Mouse (Mus musculus) gastrocnemius, adult 2 months (tissue): ENCODE measurements around the gene Col13a1. TPM values are rescaled to one million over a fixed set of nuclear protein-coding genes. Genes with fewer than 3 reads are reported as not detected.
A peak's percentile ranks its signal among the peaks of the same experiment; 100 is the strongest.

Experiments
- DNase-seq: peaks from one replicate; pipeline ENCODE4 v3.0.0; 2022
- H3K27ac ChIP-seq: fragments of 200-600 bp; 2 replicates; pipeline ENCODE4 v1.8.1; 2022; ENCODE audit warnings: mild to moderate bottlenecking
- H3K4me3 ChIP-seq: fragments of 200-600 bp; 2 replicates; pipeline ENCODE4 v1.8.1; 2022; ENCODE audit warnings: mild to moderate bottlenecking, moderate library complexity
- CTCF ChIP-seq: fragments of 200-600 bp; IDR thresholded peaks from 2 replicates; pipeline ENCODE4 v1.8.1; 2022; ENCODE audit warnings: antibody characterized with exemption, mild to moderate bottlenecking, moderate library complexity
- intact Hi-C: fragments of 180-260 bp; cut with DNase I; formaldehyde crosslinking; loops from one replicate; pipeline ENCODE4 v1.15.1; 2025
- total RNA-seq, 2 experiments: library from RNA; stranded (reverse); gene quantifications; 2 replicates each; pipeline ENCODE4 v1.2.3; 2021

Col13a1 gene
- total RNA-seq, 2 experiments from 2014 or later, result 0.94 to 1.4 TPM

- intact Hi-C loops, result no loop called here
- no peak for DNase-seq
- no peak for TF ChIP-seq CTCF
- Histone ChIP-seq H3K4me3 (no peak overlapping the region), H3K27ac (no peak overlapping the region)
Measured at GRCm38 (mm10) chr10:61949542-61949941, 29.4 kb downstream of the Col13a1 start.

- intact Hi-C loops, result no loop called here
- Histone ChIP-seq H3K27ac (no peak overlapping the region), H3K4me3 (no peak overlapping the region)
- DNase-seq, result no peak
- no peak for TF ChIP-seq CTCF
Measured at GRCm38 (mm10) chr10:61944386-61944785, 34.5 kb downstream of the Col13a1 start.

- Histone ChIP-seq H3K27ac (no peak overlapping the region), H3K4me3 (no peak overlapping the region)
- intact Hi-C loops, result no loop called here
- no peak for TF ChIP-seq CTCF
- DNase-seq, result no peak
Measured at GRCm38 (mm10) chr10:61943480-61943879, 35.4 kb downstream of the Col13a1 start.

GRCm38 (mm10) chr10:61942719-61943118, 36.2 kb downstream of the Col13a1 start:
- no peak overlapping the region for H3K27ac ChIP-seq
- TF ChIP-seq CTCF, result no peak
- no peak for DNase-seq
- intact Hi-C loops, result no loop called here
- H3K4me3 ChIP-seq, result no peak overlapping the region

GRCm38 (mm10) chr10:61936211-61937121, 42.4 kb downstream of the Col13a1 start:
- no peak for TF ChIP-seq CTCF
- peak overlapping the region; percentile 58 for H3K4me3 ChIP-seq
- intact Hi-C loops, result no loop called here
- peak; percentile 83 for DNase-seq
- peak overlapping the region; percentile 70 for H3K27ac ChIP-seq

- DNase-seq, result no peak
- intact Hi-C loops, result no loop called here
- no peak for TF ChIP-seq CTCF
- no peak overlapping the region for H3K4me3 ChIP-seq
- H3K27ac ChIP-seq, result no peak overlapping the region
Measured at GRCm38 (mm10) chr10:61931678-61932077, 47.2 kb downstream of the Col13a1 start.

GRCm38 (mm10) chr10:61929901-61930300, 49.0 kb downstream of the Col13a1 start:
- H3K4me3 ChIP-seq, result no peak overlapping the region
- no peak for DNase-seq
- H3K27ac ChIP-seq, result no peak overlapping the region
- TF ChIP-seq CTCF, result no peak
- intact Hi-C loops, result no loop called here

- DNase-seq, result no peak
- intact Hi-C loops, result no loop called here
- Histone ChIP-seq H3K27ac (no peak overlapping the region), H3K4me3 (no peak overlapping the region)
- no peak for TF ChIP-seq CTCF
Measured at GRCm38 (mm10) chr10:61928725-61929651, 49.9 kb downstream of the Col13a1 start.

GRCm38 (mm10) chr10:61925691-61926090, 53.2 kb downstream of the Col13a1 start:
- peak; percentile 10 for DNase-seq
- Histone ChIP-seq H3K27ac (no peak overlapping the region), H3K4me3 (no peak overlapping the region)
- no peak for TF ChIP-seq CTCF
- intact Hi-C loops, result no loop called here

GRCm38 (mm10) chr10:61920655-61921365, 58.1 kb downstream of the Col13a1 start:
- peak overlapping the region; percentile 49 for H3K27ac ChIP-seq
- intact Hi-C loops, result no loop called here
- DNase-seq, result peak; percentile 45
- no peak for TF ChIP-seq CTCF
- H3K4me3 ChIP-seq, result no peak overlapping the region

GRCm38 (mm10) chr10:61919924-61920654, 58.8 kb downstream of the Col13a1 start:
- Histone ChIP-seq H3K27ac (peak overlapping the region; percentile 49), H3K4me3 (peak overlapping the region; percentile 13; the same call in 1 of the 2 replicates)
- intact Hi-C loops, result no loop called here
- DNase-seq, result no peak
- no peak for TF ChIP-seq CTCF

GRCm38 (mm10) chr10:61919496-61919895, 59.4 kb downstream of the Col13a1 start:
- Histone ChIP-seq H3K27ac (0 out of 2 replicates have a peak overlapping the region, but pooled peaks have one; percentile 49), H3K4me3 (no peak overlapping the region)
- peak; percentile 44 for DNase-seq
- TF ChIP-seq CTCF, result no peak
- intact Hi-C loops, result no loop called here
